Mouse (Mus musculus) cerebellum, adult 8-10 months (tissue): ENCODE measurements around the gene Ptprf.
A peak's percentile ranks its signal among the peaks of the same experiment; 100 is the strongest.

ENCODE experiments used
- DNase-seq: peaks from one replicate; pipeline ENCODE4 v3.0.0; 2022

The Ptprf gene

GRCm38 (mm10) chr4:118257416-118257815, 33.8 kb downstream of the Ptprf start:
- no peak for DNase-seq

- DNase-seq: no peak
These were observed 35.0 kb downstream of the Ptprf start for GRCm38 (mm10) chr4:118256217-118256616.

GRCm38 (mm10) chr4:118254953-118255352, 36.3 kb downstream of the Ptprf start:
- DNase-seq: no peak

GRCm38 (mm10) chr4:118247323-118247722, 43.9 kb downstream of the Ptprf start:
- DNase-seq: no peak

- DNase-seq: no peak
These were observed 45.4 kb downstream of the Ptprf start for GRCm38 (mm10) chr4:118245847-118246246.

GRCm38 (mm10) chr4:118243791-118244190, 47.4 kb downstream of the Ptprf start:
- no peak for DNase-seq

GRCm38 (mm10) chr4:118243298-118243697, 47.9 kb downstream of the Ptprf start:
- no peak for DNase-seq

- no peak for DNase-seq
These were observed 51.1 kb downstream of the Ptprf start for GRCm38 (mm10) chr4:118239960-118240689.

GRCm38 (mm10) chr4:118238666-118239065, 52.5 kb downstream of the Ptprf start:
- no peak for DNase-seq

GRCm38 (mm10) chr4:118236871-118237270, 54.3 kb downstream of the Ptprf start:
- no peak for DNase-seq

- no peak for DNase-seq
These were observed 56.4 kb downstream of the Ptprf start for GRCm38 (mm10) chr4:118234711-118235388.

- DNase-seq: no peak
These were observed 57.3 kb downstream of the Ptprf start for GRCm38 (mm10) chr4:118233886-118234285.

- no peak for DNase-seq
These were observed 59.3 kb downstream of the Ptprf start for GRCm38 (mm10) chr4:118231861-118232260.

GRCm38 (mm10) chr4:118229035-118229770, 62.0 kb downstream of the Ptprf start:
- no peak for DNase-seq

GRCm38 (mm10) chr4:118227398-118227797, 63.8 kb downstream of the Ptprf start:
- no peak for DNase-seq

- DNase-seq: no peak
These were observed 69.9 kb downstream of the Ptprf start for GRCm38 (mm10) chr4:118221261-118221660.

GRCm38 (mm10) chr4:118220756-118221155, 70.4 kb downstream of the Ptprf start:
- DNase-seq: no peak

- no peak for DNase-seq
These were observed 71.7 kb downstream of the Ptprf start for GRCm38 (mm10) chr4:118219487-118219886.

- DNase-seq: no peak
These were observed 72.7 kb downstream of the Ptprf start for GRCm38 (mm10) chr4:118218521-118218920.

- peak; percentile 40 for DNase-seq
These were observed 74.2 kb downstream of the Ptprf start for GRCm38 (mm10) chr4:118216726-118217595.

GRCm38 (mm10) chr4:118214891-118215290, 76.3 kb downstream of the Ptprf start:
- DNase-seq: no peak

GRCm38 (mm10) chr4:118206918-118207640, 84.1 kb downstream of the Ptprf start:
- no peak for DNase-seq
